Mouse (Mus musculus): ENCODE data around the gene Kbtbd4. TPM values are rescaled to one million over a fixed set of nuclear protein-coding genes. Genes with fewer than 3 reads are reported as not detected.

The Kbtbd4 gene
- total and polyA plus RNA-seq, 3 experiments, result 21.9 to 23.1 TPM; not detected in 1

DNA sequence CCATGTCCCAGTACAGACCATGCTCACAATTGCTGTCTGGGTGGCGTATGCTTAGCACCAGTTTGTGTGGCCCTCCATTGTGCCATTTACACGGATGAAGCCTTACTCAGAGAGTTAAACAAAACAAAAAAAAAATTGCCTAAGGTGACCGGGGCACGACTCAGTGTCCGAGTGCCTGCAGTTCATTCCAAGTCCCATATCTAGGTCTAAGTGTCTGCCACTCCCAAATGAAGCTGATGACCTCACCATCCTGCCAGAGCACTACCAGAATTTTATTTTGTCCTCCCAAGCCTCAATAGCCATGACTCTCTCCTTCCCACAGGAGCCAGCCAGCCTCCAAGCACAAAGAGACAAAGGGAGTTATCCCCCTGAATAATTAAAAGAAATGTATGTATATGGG, 16.9 kb upstream of the Kbtbd4 start:
- Histone ChIP-seq H3K27ac (ENCODE audit: control insufficient read depth, low read depth, low read length) (no peak overlapping the region), H3K9ac (ENCODE audit: control insufficient read depth, low read depth, low read length, poor library complexity, severe bottlenecking) (no peak overlapping the region), H3K4me3 (ENCODE audit: control insufficient read depth in 1 of 2, insufficient read depth in 1 of 2, low read depth in 2 of 2, low read length in 2 of 2) (no peak overlapping the region), H3K36me3 (ENCODE audit: control insufficient read depth in 1 of 2, insufficient read depth in 2 of 2, low read length in 2 of 2) (no peaks in the 10 kb centered on the region), H3K79me2 (ENCODE audit: control insufficient read depth, insufficient read depth, low read length, poor library complexity) (no peaks in the 10 kb centered on the region), H3K4me1 (ENCODE audit: control insufficient read depth in 1 of 2, insufficient read depth in 2 of 2, low read length in 2 of 2) (no peaks in the 10 kb centered on the region), H3K27me3 (ENCODE audit: control insufficient read depth in 1 of 2, insufficient read depth in 2 of 2, low read length in 2 of 2) (no peaks in the 10 kb centered on the region), H3K9me3 (replicated peaks; ENCODE audit: insufficient read depth, low read length) (no peaks in the 10 kb centered on the region)
- DNase-seq (ENCODE audit: low read depth, low spot score), result no peak
- no peak for TF ChIP-seq RCOR1 (IDR thresholded peaks at IDR 0.05; ENCODE audit: low read depth, low read length)
- no peak for TF ChIP-seq SMC3 (IDR thresholded peaks at IDR 0.05; ENCODE audit: low read depth, low read length)
- no peak for TF ChIP-seq ZKSCAN1 (IDR thresholded peaks at IDR 0.05; ENCODE audit: low read depth, low read length)
- no peak for TF ChIP-seq NELFE (IDR thresholded peaks at IDR 0.05; ENCODE audit: low read depth, low read length)

GRCm38 (mm10) chr2:90889550-90890548, 14.7 kb upstream of the Kbtbd4 start:
- DNase-seq (ENCODE audit: low read depth, low spot score), result no peak
- no peaks in the 10 kb centered on the region for H3K27me3 ChIP-seq (ENCODE audit: control insufficient read depth in 1 of 2, insufficient read depth in 2 of 2, low read length in 2 of 2)
- no peaks in the 10 kb centered on the region for H3K9me3 ChIP-seq (replicated peaks; ENCODE audit: insufficient read depth, low read length)
- no peak for TF ChIP-seq ZNF384 (IDR thresholded peaks at IDR 0.05; ENCODE audit: low read depth, low read length)
- no peak for TF ChIP-seq ELF1 (IDR thresholded peaks at IDR 0.05; ENCODE audit: low read depth, low read length)
- TF ChIP-seq MEF2A (IDR thresholded peaks at IDR 0.05; ENCODE audit: extremely low read depth, insufficient replicate concordance, low read depth, low read length, poor library complexity, severe bottlenecking), result no peak
- TF ChIP-seq ZC3H11A (IDR thresholded peaks at IDR 0.05; ENCODE audit: low read depth, low read length), result no peak
- no peak for TF ChIP-seq TCF12 (IDR thresholded peaks at IDR 0.05; ENCODE audit: low read depth, low read length)
- TF ChIP-seq RAD21 (IDR thresholded peaks at IDR 0.05; ENCODE audit: low read depth, low read length), result no peak
- TF ChIP-seq MYC (IDR thresholded peaks at IDR 0.05; ENCODE audit: low read depth, low read length), result no peak
- TF ChIP-seq MAZ (IDR thresholded peaks at IDR 0.05; ENCODE audit: low read depth, low read length), result no peak
- TF ChIP-seq UBTF (IDR thresholded peaks at IDR 0.05; ENCODE audit: borderline replicate concordance, insufficient read depth, low read depth, low read length), result no peak
- no peak for TF ChIP-seq CTCF (IDR thresholded peaks at IDR 0.05 in 2 of 3, conservative IDR thresholded peaks at IDR 0.05 in 1 of 3; ENCODE audit: control insufficient read depth in 1 of 3, insufficient read depth in 1 of 3, low read depth in 2 of 3, low read length in 3 of 3, poor library complexity in 1 of 3, severe bottlenecking in 1 of 3)
- TF ChIP-seq MAX (IDR thresholded peaks at IDR 0.05; ENCODE audit: low read length), result no peak
- no peak for TF ChIP-seq TAL1 (IDR thresholded peaks at IDR 0.05; ENCODE audit: low read length)
- TF ChIP-seq E2F4 (IDR thresholded peaks at IDR 0.05; ENCODE audit: borderline replicate concordance, low read depth, low read length), result no peak
- TF ChIP-seq SMC3 (IDR thresholded peaks at IDR 0.05; ENCODE audit: low read depth, low read length), result no peak
- TF ChIP-seq POLR2AphosphoS2 (IDR thresholded peaks at IDR 0.05; ENCODE audit: low read length), result no peak
- TF ChIP-seq GATA1 (IDR thresholded peaks at IDR 0.05; ENCODE audit: low read depth, low read length), result no peak
- no peak overlapping the region for H3K4me3 ChIP-seq (ENCODE audit: control insufficient read depth in 1 of 2, insufficient read depth in 1 of 2, low read depth in 2 of 2, low read length in 2 of 2)
- H3K4me1 ChIP-seq (ENCODE audit: control insufficient read depth in 1 of 2, insufficient read depth in 2 of 2, low read length in 2 of 2), result peaks cover 8 to 18% of the 10 kb centered on the region in 2 experiments
- peaks cover 0 to 16% of the 10 kb centered on the region in 2 experiments; a peak in 3 of 4 replicates for H3K36me3 ChIP-seq (ENCODE audit: control insufficient read depth in 1 of 2, insufficient read depth in 2 of 2, low read length in 2 of 2)
- H3K27ac ChIP-seq (ENCODE audit: control insufficient read depth, low read depth, low read length), result no peak overlapping the region
- no peak overlapping the region for H3K9ac ChIP-seq (ENCODE audit: control insufficient read depth, low read depth, low read length, poor library complexity, severe bottlenecking)
- H3K79me2 ChIP-seq (ENCODE audit: control insufficient read depth, insufficient read depth, low read length, poor library complexity), result no peaks in the 10 kb centered on the region
